Mouse (Mus musculus): ENCODE results near the gene Arap1.

GRCm38 (mm10) chr7:101360406-101360805 lies 12.5 kb downstream of the Arap1 start:
- TF ChIP-seq CTCF (conservative IDR thresholded peaks at IDR 0.05; ENCODE audit: low read length) (no peak), NANOG (IDR thresholded peaks at IDR 0.05; ENCODE audit: borderline replicate concordance, low read length) (no peak), POU5F1 (IDR thresholded peaks at IDR 0.05; ENCODE audit: borderline replicate concordance, low read length) (no peak)
